Mouse (Mus musculus) lung, postnatal 0 days (tissue): ENCODE data around the gene Cryl1. TPM values are rescaled to one million over a fixed set of nuclear protein-coding genes. Genes with fewer than 3 reads are reported as not detected.

Experiments
- ATAC-seq: fragments of 200-750 bp; cut with Nextera tagmentation; 2 replicates; pipeline ENCODE4 v1.8.0; 2017; ENCODE audit warnings: moderate library complexity
- DNase-seq: peaks from one replicate; pipeline ENCODE4 v3.0.0-alpha.2; 2016; ENCODE audit warnings: low spot score
- H3K27ac ChIP-seq: fragments of 300-500 bp; sonication (generic); 2 replicates; pipeline ENCODE4 v1.5.1; 2014; ENCODE audit warnings: antibody characterized with exemption, mild to moderate bottlenecking, low read length, mixed read lengths
- H3K27me3 ChIP-seq: fragments of 300-500 bp; sonication (generic); replicated peaks from 2 replicates; pipeline ENCODE4 v1.6.1; 2014; ENCODE audit warnings: low read length, mixed read lengths; ENCODE audit not compliant: insufficient read depth
- H3K36me3 ChIP-seq: fragments of 300-500 bp; sonication (generic); 2 replicates; pipeline ENCODE4 v1.6.1; 2014; ENCODE audit warnings: low read length, mixed read lengths; ENCODE audit not compliant: insufficient read depth
- H3K4me1 ChIP-seq: fragments of 300-500 bp; sonication (generic); 2 replicates; pipeline ENCODE4 v1.6.1; 2014; ENCODE audit warnings: antibody characterized with exemption, low read depth, low read length, mixed read lengths; ENCODE audit not compliant: insufficient read depth
- H3K4me2 ChIP-seq: fragments of 300-500 bp; sonication (generic); replicated peaks from 2 replicates; pipeline ENCODE4 v1.6.1; 2014; ENCODE audit warnings: low read depth, mild to moderate bottlenecking, low read length, moderate library complexity, mixed read lengths
- H3K4me3 ChIP-seq: fragments of 300-500 bp; sonication (generic); 2 replicates; pipeline ENCODE4 v1.5.1; 2014; ENCODE audit warnings: low read depth, low read length
- H3K9ac ChIP-seq: fragments of 300-500 bp; sonication (generic); replicated peaks from 2 replicates; pipeline ENCODE4 v1.6.1; 2014; ENCODE audit warnings: low read depth, mild to moderate bottlenecking
- H3K9me3 ChIP-seq: fragments of 300-500 bp; sonication (generic); 2 replicates; pipeline ENCODE4 v1.6.1; 2016; ENCODE audit warnings: low read length, mixed read lengths
- CTCF ChIP-seq: IDR thresholded peaks from 2 replicates; pipeline ENCODE4 v1.5.1; 2016; ENCODE audit warnings: antibody characterized with exemption, mild to moderate bottlenecking
- EP300 ChIP-seq: IDR thresholded peaks from 2 replicates; pipeline ENCODE4 v1.6.1; 2016; ENCODE audit warnings: antibody characterized with exemption, mild to moderate bottlenecking, control low read depth
- WGBS: fragments of 180-500 bp; shearing (Covaris S2); extraction: QIAGEN DNeasy Blood & Tissue Kit; methylation state at CpG from one replicate; pipeline ENCODE4 v1.1.7; 2014; 5-methylcytosine and 5-hydroxymethylcytosine counted together
- polyA plus RNA-seq: library from polyadenylated mRNA; unstranded; fragments of >200 nt; fragmentation: Nextera tagmentation; extraction: Ambion mirVana; gene quantifications from 2 replicates; pipeline ENCODE4 v1.2.1, GENCODE M21; 2015

Gene Cryl1
- polyA plus RNA-seq, 1 experiment from 2014 or later = 16.0 TPM

DNA sequence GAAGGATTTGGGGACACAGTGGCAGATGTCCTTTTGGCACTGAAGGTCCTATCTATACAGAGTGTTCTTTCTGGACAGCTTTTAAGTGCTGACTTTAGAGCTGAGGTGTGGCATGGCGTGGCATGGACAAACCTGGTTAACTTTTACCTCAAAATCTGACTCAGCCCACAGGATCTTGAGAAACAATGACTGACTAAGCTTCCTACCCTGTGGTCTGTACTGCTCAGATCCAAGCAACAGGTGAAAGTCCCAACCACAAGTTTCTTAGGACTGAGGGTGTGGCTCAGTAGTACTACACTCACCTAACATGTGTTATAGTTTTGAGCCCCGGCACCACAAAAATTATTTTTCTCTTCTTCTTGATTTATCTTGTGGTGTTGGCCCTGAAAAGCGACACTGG is 130.0 kb downstream of the Cryl1 start:
- no peak overlapping the region for H3K9ac ChIP-seq
- no peaks in the 10 kb centered on the region for H3K27me3 ChIP-seq
- 85% methylated on average over 3 of the region's 3 CpGs for WGBS
- H3K9me3 ChIP-seq = no peaks in the 10 kb centered on the region
- ATAC-seq (no peak), DNase-seq (no peak)
- H3K4me3 ChIP-seq = no peak overlapping the region
- TF ChIP-seq CTCF = no peak
- TF ChIP-seq EP300 = no peak
- H3K36me3 ChIP-seq = no peaks in the 10 kb centered on the region
- H3K4me2 ChIP-seq = no peak overlapping the region
- H3K27ac ChIP-seq = no peak overlapping the region
- no peaks in the 10 kb centered on the region for H3K4me1 ChIP-seq

GRCm38 (mm10) chr14:57263943-57264342 is 134.4 kb downstream of the Cryl1 start:
- no peaks in the 10 kb centered on the region for H3K9me3 ChIP-seq
- no peak overlapping the region for H3K4me3 ChIP-seq
- no peaks in the 10 kb centered on the region for H3K36me3 ChIP-seq
- no peak overlapping the region for H3K9ac ChIP-seq
- no peak overlapping the region for H3K4me2 ChIP-seq
- WGBS = 54% methylated on average over 10 of the region's 10 CpGs
- no peaks in the 10 kb centered on the region for H3K4me1 ChIP-seq
- TF ChIP-seq EP300 = no peak
- no peak for TF ChIP-seq CTCF
- no peak overlapping the region for H3K27ac ChIP-seq
- DNase-seq (no peak), ATAC-seq (no peak)
- no peaks in the 10 kb centered on the region for H3K27me3 ChIP-seq

GRCm38 (mm10) chr14:57259341-57259740 is 139.0 kb downstream of the Cryl1 start:
- Histone ChIP-seq H3K4me1 (no peaks in the 10 kb centered on the region), H3K4me2 (no peak overlapping the region), H3K9me3 (no peaks in the 10 kb centered on the region; the same call in 1 of the 2 replicates), H3K36me3 (no peaks in the 10 kb centered on the region), H3K27me3 (no peaks in the 10 kb centered on the region), H3K4me3 (no peak overlapping the region), H3K9ac (no peak overlapping the region), H3K27ac (no peak overlapping the region)
- ATAC-seq (no peak), DNase-seq (no peak)
- TF ChIP-seq EP300 (no peak), CTCF (no peak)
- 74% methylated on average over 8 of the region's 8 CpGs for WGBS

GRCm38 (mm10) chr14:57248661-57249060 is 149.7 kb downstream of the Cryl1 start:
- TF ChIP-seq EP300 = no peak
- H3K9ac ChIP-seq = no peak overlapping the region
- DNase-seq (no peak), ATAC-seq (no peak)
- no peaks in the 10 kb centered on the region for H3K27me3 ChIP-seq
- H3K4me2 ChIP-seq = no peak overlapping the region
- no peaks in the 10 kb centered on the region for H3K4me1 ChIP-seq
- 66% methylated on average over 3 of the region's 3 CpGs for WGBS
- no peak overlapping the region for H3K4me3 ChIP-seq
- no peaks in the 10 kb centered on the region for H3K9me3 ChIP-seq
- H3K27ac ChIP-seq = no peak overlapping the region
- no peaks in the 10 kb centered on the region for H3K36me3 ChIP-seq

DNA sequence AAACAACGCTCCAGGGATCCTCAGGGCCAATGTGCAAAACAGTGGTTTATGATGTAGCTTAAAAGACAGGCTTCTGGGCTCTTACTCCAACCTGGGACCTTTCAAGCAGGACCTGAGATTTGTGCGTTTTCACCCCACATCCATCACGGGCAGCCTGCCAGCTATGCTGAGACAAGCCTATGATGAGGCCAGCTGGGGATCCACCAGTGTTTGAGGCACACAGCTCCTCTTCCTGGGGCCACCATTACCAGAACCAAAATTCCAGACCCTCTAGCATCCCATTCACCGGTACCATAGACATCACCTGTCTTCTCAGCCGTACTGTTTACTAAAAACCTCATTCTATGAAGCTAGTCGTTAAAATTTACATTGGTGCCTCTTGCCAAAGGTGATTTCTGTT is 151.8 kb downstream of the Cryl1 start:
- Histone ChIP-seq H3K27me3 (no peaks in the 10 kb centered on the region), H3K36me3 (no peaks in the 10 kb centered on the region), H3K4me2 (no peak overlapping the region), H3K4me3 (no peak overlapping the region), H3K27ac (no peak overlapping the region), H3K4me1 (no peaks in the 10 kb centered on the region), H3K9me3 (no peaks in the 10 kb centered on the region), H3K9ac (no peak overlapping the region)
- no peak for ATAC-seq
- 62% methylated on average over 6 of the region's 6 CpGs for WGBS
- DNase-seq = no peak
- TF ChIP-seq CTCF = no peak
- no peak for TF ChIP-seq EP300

GRCm38 (mm10) chr14:57242978-57243377 is 155.4 kb downstream of the Cryl1 start:
- Histone ChIP-seq H3K9ac (no peak overlapping the region), H3K4me3 (no peak overlapping the region), H3K4me2 (no peak overlapping the region), H3K27ac (no peak overlapping the region), H3K4me1 (no peaks in the 10 kb centered on the region), H3K36me3 (no peaks in the 10 kb centered on the region), H3K27me3 (no peaks in the 10 kb centered on the region), H3K9me3 (no peaks in the 10 kb centered on the region)
- TF ChIP-seq CTCF (no peak), EP300 (no peak)
- 52% methylated on average over 5 of the region's 5 CpGs for WGBS
- DNase-seq (no peak), ATAC-seq (no peak)

DNA sequence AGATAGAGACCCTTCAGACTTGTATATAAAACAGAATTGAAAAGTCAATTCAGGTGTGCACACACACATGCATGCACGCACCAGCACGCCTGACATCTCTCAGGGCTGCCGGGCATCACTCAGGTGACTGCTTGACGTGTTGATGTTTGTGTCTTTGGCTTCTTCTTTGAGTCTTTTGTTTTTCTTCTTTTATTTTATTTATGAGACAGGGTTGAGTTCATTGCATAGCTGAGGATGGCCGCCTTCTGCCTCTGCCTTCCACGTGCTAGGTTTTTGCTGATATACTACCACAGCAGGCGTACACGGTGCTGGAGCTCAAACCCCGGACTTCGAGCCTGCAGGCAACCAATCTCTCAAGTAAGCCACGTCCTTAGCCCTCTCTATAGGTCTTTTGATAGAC is 163.1 kb downstream of the Cryl1 start:
- no peak overlapping the region for H3K4me3 ChIP-seq
- no peak for DNase-seq
- no peaks in the 10 kb centered on the region for H3K4me1 ChIP-seq
- no peaks in the 10 kb centered on the region for H3K9me3 ChIP-seq
- H3K27ac ChIP-seq = no peak overlapping the region
- no peaks in the 10 kb centered on the region for H3K36me3 ChIP-seq
- TF ChIP-seq EP300 = no peak
- TF ChIP-seq CTCF = no peak
- 76% methylated on average over 11 of the region's 11 CpGs for WGBS
- no peak overlapping the region for H3K9ac ChIP-seq
- H3K4me2 ChIP-seq = no peak overlapping the region
- no peaks in the 10 kb centered on the region for H3K27me3 ChIP-seq
- no peak for ATAC-seq
